Mouse (Mus musculus) CH12.LX (cell line): ENCODE data around the gene Gm5741. TPM values are rescaled to one million over a fixed set of nuclear protein-coding genes. Genes with fewer than 3 reads are reported as not detected.

Source experiments
- DNase-seq: peaks from one replicate; pipeline ENCODE4 v3.0.0-alpha.2; 2013; ENCODE audit errors: extremely low read depth
- H3K27ac ChIP-seq: 2 replicates; pipeline ENCODE4 v1.5.1; 2012; ENCODE audit warnings: low read depth, mild to moderate bottlenecking, control low read depth, moderate library complexity; ENCODE audit not compliant: insufficient read depth
- H3K27me3 ChIP-seq: replicated peaks from 2 replicates; pipeline ENCODE3; 2012; ENCODE audit warnings: inconsistent platforms
- H3K36me3 ChIP-seq, 2 experiments: replicated peaks in 1 of 2; 2 replicates each; pipeline versions ENCODE3 to v1.6.1; 2012; ENCODE audit warnings: inconsistent platforms in 1 of 2, low read length in 1 of 2, mild to moderate bottlenecking in 1 of 2, mixed read lengths in 1 of 2, moderate library complexity in 1 of 2; ENCODE audit not compliant: control insufficient read depth in 1 of 2, insufficient read depth in 1 of 2
- H3K4me1 ChIP-seq, 2 experiments: 2 replicates each; pipeline ENCODE4 v1.6.1; 2012; ENCODE audit warnings: inconsistent platforms in 1 of 2, moderate library complexity in 1 of 2; ENCODE audit not compliant: insufficient read depth in 2 of 2, control insufficient read depth in 1 of 2
- H3K4me2 ChIP-seq: 2 replicates; pipeline ENCODE4 v1.6.1; 2012; ENCODE audit warnings: low read depth, mild to moderate bottlenecking, control low read depth; ENCODE audit not compliant: poor library complexity, insufficient read depth, severe bottlenecking
- H3K4me3 ChIP-seq, 3 experiments: fragments of 150-350 bp in 1 of 3; sonication (generic) in 1 of 3; replicated peaks in 1 of 3; 2 replicates each; pipeline versions ENCODE3 to v1.5.1; 2011 to 2012; ENCODE audit warnings: low read depth in 2 of 3, low read length in 2 of 3, mild to moderate bottlenecking in 2 of 3, moderate library complexity in 2 of 3, control low read depth in 1 of 3, improper control_type of control experiment in 1 of 3, inconsistent platforms in 1 of 3, mixed read lengths in 1 of 3; ENCODE audit not compliant: poor library complexity in 1 of 3
- H3K79me2 ChIP-seq: replicated peaks from 2 replicates; pipeline ENCODE4 v1.6.1; 2012; ENCODE audit warnings: mild to moderate bottlenecking, moderate library complexity; ENCODE audit not compliant: control insufficient read depth, poor library complexity, insufficient read depth, severe bottlenecking; ENCODE audit errors: extremely low read depth
- H3K9ac ChIP-seq: 2 replicates; pipeline ENCODE4 v1.6.1; 2012; ENCODE audit warnings: low read depth, mild to moderate bottlenecking, control low read depth, moderate library complexity; ENCODE audit not compliant: insufficient read depth
- H3K9me3 ChIP-seq: replicated peaks from 2 replicates; pipeline ENCODE3; 2012; ENCODE audit warnings: low read length, inconsistent platforms, mixed read lengths
- BHLHE40 ChIP-seq: IDR thresholded peaks from 2 replicates; pipeline ENCODE4 v1.6.1; 2011; ENCODE audit warnings: mild to moderate bottlenecking, low read depth, low read length, improper control_type of control experiment
- CHD1 ChIP-seq: IDR thresholded peaks from 2 replicates; pipeline ENCODE4 v1.6.1; 2012; ENCODE audit warnings: low read depth, low read length, improper control_type of control experiment, inconsistent platforms
- CHD2 ChIP-seq: IDR thresholded peaks from 2 replicates; pipeline ENCODE4 v1.6.1; 2011; ENCODE audit warnings: low read length, improper control_type of control experiment
- E2F4 ChIP-seq: IDR thresholded peaks from 2 replicates; pipeline ENCODE4 v1.6.1; 2011; ENCODE audit warnings: low read depth, low read length, improper control_type of control experiment; ENCODE audit not compliant: insufficient replicate concordance
- ELF1 ChIP-seq: IDR thresholded peaks from 2 replicates; pipeline ENCODE4 v1.6.1; 2014; ENCODE audit warnings: low read depth, mild to moderate bottlenecking, inconsistent platforms, low read length, improper control_type of control experiment
- GABPA ChIP-seq: IDR thresholded peaks from 2 replicates; pipeline ENCODE4 v1.6.1; 2012; ENCODE audit warnings: low read depth, low read length, improper control_type of control experiment, inconsistent platforms; ENCODE audit not compliant: insufficient replicate concordance
- HCFC1 ChIP-seq: IDR thresholded peaks from 2 replicates; pipeline ENCODE4 v1.6.1; 2012; ENCODE audit warnings: low read depth, mild to moderate bottlenecking, inconsistent platforms, low read length, improper control_type of control experiment
- JUN ChIP-seq: IDR thresholded peaks from 2 replicates; pipeline ENCODE4 v1.6.1; 2011; ENCODE audit warnings: low read depth, mild to moderate bottlenecking, low read length, improper control_type of control experiment, moderate library complexity; ENCODE audit not compliant: insufficient read depth
- JUND ChIP-seq: conservative IDR thresholded peaks from 2 replicates; pipeline ENCODE4 v1.6.1; 2011; ENCODE audit warnings: low read depth, low read length, improper control_type of control experiment
- KAT2A ChIP-seq: IDR thresholded peaks from 2 replicates; pipeline ENCODE4 v1.6.1; 2012; ENCODE audit warnings: low read length, improper control_type of control experiment, inconsistent platforms; ENCODE audit not compliant: insufficient replicate concordance
- MAFK ChIP-seq: IDR thresholded peaks from 2 replicates; pipeline ENCODE4 v1.6.1; 2011; ENCODE audit warnings: low read length, improper control_type of control experiment; ENCODE audit not compliant: insufficient replicate concordance
- MAX ChIP-seq: IDR thresholded peaks from 2 replicates; pipeline ENCODE4 v1.6.1; 2011; ENCODE audit warnings: low read length, improper control_type of control experiment
- MEF2A ChIP-seq: IDR thresholded peaks from 2 replicates; pipeline ENCODE4 v1.6.1; 2014; ENCODE audit warnings: low read depth, mild to moderate bottlenecking, inconsistent platforms, low read length, improper control_type of control experiment, borderline replicate concordance
- MYC ChIP-seq: IDR thresholded peaks from 2 replicates; pipeline ENCODE4 v1.6.1; 2011; ENCODE audit warnings: low read depth, mild to moderate bottlenecking, improper control_type of control experiment, low read length
- NELFE ChIP-seq: IDR thresholded peaks from 2 replicates; pipeline ENCODE4 v1.6.1; 2011; ENCODE audit warnings: low read depth, low read length, improper control_type of control experiment
- NRF1 ChIP-seq: IDR thresholded peaks from 2 replicates; pipeline ENCODE4 v1.6.1; 2014; ENCODE audit warnings: low read depth, mild to moderate bottlenecking, inconsistent platforms, low read length, improper control_type of control experiment, moderate library complexity
- PAX5 ChIP-seq: IDR thresholded peaks from 2 replicates; pipeline ENCODE4 v1.6.1; 2012; ENCODE audit warnings: low read length, inconsistent platforms, mixed read lengths
- POLR2AphosphoS2 ChIP-seq: IDR thresholded peaks from 2 replicates; pipeline ENCODE4 v1.6.1; 2011; ENCODE audit warnings: low read depth, low read length, improper control_type of control experiment
- RAD21 ChIP-seq: IDR thresholded peaks from 2 replicates; pipeline ENCODE4 v1.6.1; 2011; ENCODE audit warnings: low read depth, mild to moderate bottlenecking, low read length, improper control_type of control experiment, moderate library complexity
- RCOR1 ChIP-seq: conservative IDR thresholded peaks from 2 replicates; pipeline ENCODE4 v1.6.1; 2012; ENCODE audit warnings: low read depth, mild to moderate bottlenecking, inconsistent platforms, low read length, improper control_type of control experiment
- SIN3A ChIP-seq: IDR thresholded peaks from 2 replicates; pipeline ENCODE4 v1.6.1; 2012; ENCODE audit warnings: low read length, improper control_type of control experiment, inconsistent platforms
- SMC3 ChIP-seq: IDR thresholded peaks from 2 replicates; pipeline ENCODE4 v1.6.1; 2011; ENCODE audit warnings: low read depth, low read length, improper control_type of control experiment
- TBP ChIP-seq: conservative IDR thresholded peaks from 2 replicates; pipeline ENCODE4 v1.6.1; 2011; ENCODE audit warnings: low read depth, low read length, improper control_type of control experiment
- TCF12 ChIP-seq: IDR thresholded peaks from 2 replicates; pipeline ENCODE4 v1.6.1; 2014; ENCODE audit warnings: low read depth, mild to moderate bottlenecking, inconsistent platforms, low read length, improper control_type of control experiment
- USF1 ChIP-seq: IDR thresholded peaks from 2 replicates; pipeline ENCODE4 v1.6.1; 2014; ENCODE audit warnings: low read depth, mild to moderate bottlenecking, inconsistent platforms, low read length, improper control_type of control experiment
- USF2 ChIP-seq: conservative IDR thresholded peaks from 2 replicates; pipeline ENCODE4 v1.6.1; 2011; ENCODE audit warnings: low read depth, low read length, improper control_type of control experiment
- ZC3H11A ChIP-seq: IDR thresholded peaks from 2 replicates; pipeline ENCODE4 v1.6.1; 2012; ENCODE audit warnings: low read depth, mild to moderate bottlenecking, inconsistent platforms, low read length, improper control_type of control experiment
- ZKSCAN1 ChIP-seq: IDR thresholded peaks from 2 replicates; pipeline ENCODE4 v1.6.1; 2012; ENCODE audit warnings: low read depth, inconsistent platforms, low read length, improper control_type of control experiment, borderline replicate concordance
- ZNF384 ChIP-seq: IDR thresholded peaks from 2 replicates; pipeline ENCODE4 v1.6.1; 2012; ENCODE audit warnings: low read depth, low read length, improper control_type of control experiment, inconsistent platforms
- dilution Hi-C: fragments of 300-500 bp; cut with MboI; formaldehyde crosslinking; loops from 2 replicates; pipeline ENCODE4 v1.14.3; 2020; ENCODE audit warnings: low sequenced_read_pairs; ENCODE audit not compliant: extremely low pct_unique_long_range_greater_than_20kb, extremely low pct_ligation_motif_present
- in situ Hi-C: fragments of 300-500 bp; cut with MboI; formaldehyde crosslinking; loops from 3 replicates; pipeline ENCODE4 v1.14.3; 2019; ENCODE audit warnings: low sequenced_read_pairs, low pct_ligation_motif_present, low pct_unique_long_range_greater_than_20kb, mixed read lengths
- polyA plus RNA-seq: library from polyadenylated mRNA; unstranded; fragments of >175 nt; gene quantifications from 2 replicates; pipeline ENCODE4 v1.2.1, GENCODE M21; 2012; ENCODE audit warnings: low read depth; ENCODE audit not compliant: insufficient read length
- total RNA-seq, 2 experiments: library from RNA; depleted of rRNA; stranded (reverse); fragments of 300-350 nt in 1 of 2; fragments of >200 nt in 1 of 2; gene quantifications; 2 replicates each; pipeline ENCODE4 v1.2.3; 2012 to 2014

Gene Gm5741
- total and polyA plus RNA-seq, 3 experiments = 1.0 TPM; not detected in 2

GRCm38 (mm10) chr8:85027516-85027855 is 40.3 kb downstream of the Gm5741 start:
- Histone ChIP-seq H3K9ac (peak overlapping the region; percentile 100), H3K36me3 (peaks cover 45 to 54% of the 10 kb centered on the region in 2 experiments), H3K4me2 (peak overlapping the region; percentile 95; the same call in 1 of the 2 replicates), H3K4me1 (peaks cover 10 to 48% of the 10 kb centered on the region in 2 experiments), H3K27ac (no peak overlapping the region), H3K9me3 (no peaks in the 10 kb centered on the region), H3K79me2 (peaks cover 46% of the 10 kb centered on the region), H3K27me3 (no peaks in the 10 kb centered on the region), H3K4me3 (peak overlapping the region; percentile 78 to 94 (median 85))
- in situ Hi-C loops (loop anchor here (5.0 kb wide), 1 partner anchor 35 kb away; the partner anchor contains the start of gene Hook2), dilution Hi-C loops (no loop called here)
- no peak for DNase-seq
- TF ChIP-seq MAX (no peak), HCFC1 (no peak), NRF1 (no peak), E2F4 (no peak), TCF12 (no peak), MEF2A (no peak), TBP (no peak), RAD21 (no peak), KAT2A (no peak)

DNA sequence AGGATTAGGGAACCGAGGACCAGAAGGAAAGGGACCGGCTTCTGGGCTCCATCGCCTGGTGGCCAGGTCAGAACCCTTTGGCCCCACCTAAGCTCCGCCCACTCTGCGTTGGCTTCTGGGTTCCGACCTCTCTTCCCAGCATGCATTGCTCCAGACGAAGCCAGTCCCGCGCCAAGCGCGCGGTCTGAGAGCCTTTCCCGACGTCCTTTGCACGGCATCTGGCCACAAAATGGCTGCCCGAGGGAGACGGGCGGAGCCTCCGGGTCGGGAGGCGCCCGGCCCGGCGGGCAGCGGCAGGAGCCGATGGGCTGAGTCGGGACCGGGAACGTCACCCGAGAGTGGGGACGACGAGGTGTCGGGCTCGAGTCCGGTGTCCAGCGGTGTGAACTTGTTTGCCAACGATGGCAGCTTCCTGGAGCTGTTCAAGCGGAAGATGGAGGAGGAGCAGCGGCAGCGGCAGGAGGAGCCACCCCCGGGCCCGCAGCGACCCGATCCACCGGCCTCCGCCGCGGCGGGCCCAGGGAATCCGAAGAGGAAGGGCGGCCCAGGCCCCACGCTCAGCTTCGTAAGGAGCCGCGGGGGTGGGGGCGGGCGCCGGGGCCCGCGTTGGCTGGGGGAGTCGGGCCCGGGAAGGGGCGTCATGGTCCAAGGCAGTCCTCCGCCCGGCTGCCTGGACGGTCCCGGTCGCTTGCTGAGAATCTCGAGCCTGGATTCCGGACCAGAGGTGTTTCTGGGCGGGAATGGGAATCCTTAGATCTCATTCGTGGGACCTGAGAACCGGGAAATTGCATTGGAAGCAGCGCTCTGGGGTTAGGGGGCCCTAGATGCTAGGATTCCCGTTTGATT is 40.9 kb downstream of the Gm5741 start, which contains the start of gene Trir:
Trir (plus strand) TSS at position 154 of the 846 bp plus-strand sequence.
- H3K4me3 ChIP-seq = peak within 1 kb of the TSS; percentile 78 to 94 (median 85)
- H3K4me2 ChIP-seq = peak within 1 kb of the TSS; percentile 98
- dilution Hi-C loops = no loop called here
- H3K36me3 ChIP-seq = peaks cover 45 to 54% of the 10 kb centered on the region in 2 experiments
- peak within 1 kb of the TSS; percentile 100 for H3K9ac ChIP-seq
- peak within 1 kb of the TSS; percentile 68 for H3K27ac ChIP-seq
- no peaks in the 10 kb centered on the region for H3K27me3 ChIP-seq
- DNase-seq = peak; percentile 98
- H3K9me3 ChIP-seq = no peaks in the 10 kb centered on the region
- in situ Hi-C loops = loop anchor here (5.0 kb wide), 1 partner anchor 35 kb away; the partner anchor contains the start of gene Hook2
- peaks cover 49% of the 10 kb centered on the region for H3K79me2 ChIP-seq
- H3K4me1 ChIP-seq = peaks cover 10 to 53% of the 10 kb centered on the region in 2 experiments
- TF ChIP-seq RCOR1 (no peak), USF2 (no peak), MEF2A (peak; percentile 54; the same call in 1 of the 2 replicates), USF1 (no peak), ZNF384 (no peak), TCF12 (peak; percentile 97), GABPA (no peak), KAT2A (peak; percentile 82; the same call in 1 of the 2 replicates), ZC3H11A (no peak), E2F4 (peak; percentile 93; the same call in 1 of the 2 replicates), ELF1 (peak; percentile 69), BHLHE40 (no peak), MAFK (no peak), JUND (no peak), CHD1 (no peak), PAX5 (no peak), POLR2AphosphoS2 (peak; percentile 81), TBP (peak; percentile 91), JUN (no peak), SMC3 (no peak), RAD21 (no peak), SIN3A (peak; percentile 87), ZKSCAN1 (no peak), NELFE (peak; percentile 94), MAX (peak; percentile 75; the same call in 1 of the 2 replicates), CHD2 (peak; percentile 13; the same call in 1 of the 2 replicates), MYC (peak; percentile 72; the same call in 1 of the 2 replicates)
